Mouse (Mus musculus): ENCODE data around the gene Megf11.
"Not testable (repeated sequence)": the region's sequence is repeated elsewhere in the genome, so short reads cannot be mapped to it uniquely, and the experiment has no call there.

Megf11 gene

DNA sequence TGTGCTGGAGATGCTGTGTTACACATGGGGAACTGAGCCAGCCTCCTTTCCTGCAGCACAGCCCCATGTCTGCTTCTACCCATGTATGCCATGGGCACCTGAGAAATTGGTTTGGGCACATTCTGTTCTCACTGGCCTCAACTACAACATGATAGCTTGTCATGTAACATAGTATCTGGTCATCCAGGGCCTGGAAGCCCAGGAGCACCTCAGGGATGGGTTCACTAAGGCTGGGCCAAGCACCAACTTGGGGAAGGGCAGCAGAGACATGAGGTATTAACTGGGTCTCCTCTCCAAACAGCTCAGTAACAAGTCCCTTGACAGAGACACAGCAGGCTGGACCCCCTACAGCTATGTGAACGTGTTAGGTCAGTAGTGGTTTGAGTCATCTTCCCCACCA, 311.6 kb downstream of the Megf11 start:
- no peak for DNase-seq (ENCODE audit: low read depth, low spot score)

DNA sequence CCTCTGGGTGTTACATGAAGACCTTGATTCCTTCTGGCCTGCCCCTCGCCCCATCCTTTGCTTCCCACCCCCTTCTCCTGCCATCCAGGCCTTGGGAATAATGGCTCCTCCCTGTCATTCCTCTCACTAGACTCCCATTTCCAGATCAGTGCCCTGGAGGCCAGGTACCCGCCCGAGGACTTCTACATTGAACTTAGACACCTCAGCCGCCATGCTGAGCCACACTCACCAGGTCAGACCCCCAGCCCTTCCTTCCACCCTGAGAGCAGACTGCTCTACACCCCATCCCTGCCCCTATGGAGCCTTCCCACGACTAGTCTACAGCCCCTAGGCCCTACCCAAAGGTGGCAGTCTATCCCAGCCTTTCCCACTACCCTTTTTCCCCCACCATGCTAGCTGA, 312.3 kb downstream of the Megf11 start:
- no peak for DNase-seq (ENCODE audit: low read depth, low spot score)

DNA sequence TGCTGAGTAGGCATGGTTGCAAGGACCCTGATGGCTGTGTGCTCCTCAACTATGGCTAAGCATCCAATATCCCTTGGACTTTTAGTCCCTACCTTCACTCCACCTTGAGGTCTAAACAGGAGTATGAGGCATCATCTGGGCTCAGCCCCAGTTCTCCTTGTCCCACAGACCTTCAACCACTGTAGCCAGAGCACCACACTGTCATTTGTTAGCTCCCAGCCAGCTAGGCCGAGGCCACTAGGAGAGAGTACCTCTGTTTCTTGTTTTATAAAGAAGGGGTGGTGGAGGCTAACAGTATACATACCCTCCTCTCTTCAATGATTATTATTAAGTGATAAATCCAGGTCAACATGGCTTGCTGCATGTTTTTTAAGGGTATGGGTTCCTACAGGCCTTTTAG, 313.2 kb downstream of the Megf11 start:
- no peak for DNase-seq (ENCODE audit: low read depth, low spot score)

DNA sequence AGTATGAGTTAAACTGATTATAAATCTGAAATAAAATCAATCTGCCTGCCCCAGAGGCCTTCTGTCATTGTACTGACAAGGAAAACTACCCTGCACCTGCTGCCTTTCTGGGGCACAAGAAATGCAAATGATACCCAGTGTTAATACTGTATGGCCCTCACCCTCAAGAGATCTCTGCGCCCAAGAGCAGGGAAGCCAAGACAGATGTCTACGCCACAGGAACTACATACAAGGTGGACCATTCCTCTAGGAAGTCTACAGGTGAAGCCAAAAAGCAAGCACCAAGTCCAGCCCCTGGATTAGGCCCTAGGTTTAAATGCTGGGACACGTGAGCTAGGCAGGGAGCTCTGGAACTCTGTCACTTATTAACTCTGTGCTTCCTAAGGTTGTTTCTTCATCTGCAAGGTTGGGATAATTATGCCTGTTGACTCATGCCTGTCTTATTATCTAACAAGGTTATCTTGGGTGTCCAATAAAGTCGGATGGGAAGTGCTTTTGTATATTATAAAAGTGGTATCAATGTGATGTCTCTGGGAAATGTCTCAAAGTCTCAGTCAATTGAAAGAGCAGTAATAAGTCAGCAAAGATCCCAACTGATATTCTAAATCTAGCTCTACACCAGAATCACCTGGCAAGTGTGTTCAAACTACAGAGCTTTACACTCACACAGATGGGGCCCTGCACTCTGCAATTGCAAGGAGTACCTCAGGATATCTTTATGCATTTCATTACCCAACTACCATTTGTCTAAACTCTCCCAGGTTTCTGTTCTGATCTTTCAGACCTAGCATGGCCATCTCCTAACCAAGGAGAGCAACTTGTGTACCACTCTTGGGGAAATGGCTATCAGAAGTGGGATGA, 315.3 kb downstream of the Megf11 start:
- DNase-seq (ENCODE audit: low read depth, low spot score), result no peak

DNA sequence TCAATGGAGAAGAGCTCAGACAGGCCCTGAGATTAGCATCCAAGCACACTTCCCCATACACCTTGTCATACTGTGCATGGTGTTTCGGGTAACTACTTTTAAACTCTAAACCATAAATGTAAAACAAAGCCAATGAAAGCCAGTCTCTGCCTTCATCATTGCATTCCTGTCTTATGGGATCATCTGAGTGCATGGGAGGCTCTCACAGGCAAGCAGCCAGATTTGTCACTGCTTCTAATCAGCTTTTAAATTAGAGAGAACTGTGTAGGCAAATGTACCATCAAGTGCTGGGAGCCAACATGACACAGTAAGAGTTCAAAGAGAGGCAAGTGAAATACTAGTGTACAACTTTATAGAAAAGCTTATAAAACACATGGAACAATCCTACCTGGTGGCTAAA, 316.2 kb downstream of the Megf11 start:
- no peak for DNase-seq (ENCODE audit: low read depth, low spot score)

DNA sequence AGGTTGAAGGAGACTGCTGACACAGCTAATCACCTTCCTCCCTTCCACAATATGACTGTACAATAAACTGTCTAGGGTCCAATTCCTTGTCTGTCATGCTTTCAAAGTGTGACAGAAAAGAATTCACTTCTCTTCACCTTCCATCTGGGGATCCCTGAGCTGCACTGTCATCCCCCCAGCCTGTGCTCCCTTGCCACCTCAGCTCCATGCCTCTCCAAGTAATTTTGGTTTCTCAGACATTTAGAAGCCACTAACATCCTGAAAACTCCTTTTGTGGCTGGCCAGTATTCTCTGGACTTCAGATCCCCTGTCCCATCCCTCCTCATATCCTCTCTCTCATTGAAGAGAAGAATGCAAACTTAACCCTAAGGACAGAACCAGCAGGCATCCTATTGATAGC, 317.0 kb downstream of the Megf11 start:
- no peak for DNase-seq (ENCODE audit: low read depth, low spot score)

DNA sequence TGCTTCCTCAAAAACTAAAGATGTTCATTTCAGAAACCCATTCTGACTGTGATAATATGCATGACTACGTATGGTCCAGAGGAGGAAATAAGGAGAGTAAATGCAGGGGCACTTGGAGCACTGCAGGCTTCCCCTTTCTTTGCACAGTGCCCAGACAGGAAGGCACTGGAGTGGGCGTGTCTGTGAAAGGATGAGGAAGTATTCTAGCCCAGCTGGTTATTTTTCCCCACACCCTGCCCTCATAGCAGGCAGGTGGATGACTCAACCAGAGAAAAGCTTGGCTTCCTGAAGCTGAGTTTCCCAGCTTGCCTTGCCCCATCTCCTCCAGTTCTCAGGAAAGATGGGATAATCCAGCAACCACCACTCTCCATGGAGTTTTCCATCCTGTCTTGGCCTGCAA, 317.5 kb downstream of the Megf11 start:
- DNase-seq (ENCODE audit: low read depth, low spot score), result peak; percentile 22

DNA sequence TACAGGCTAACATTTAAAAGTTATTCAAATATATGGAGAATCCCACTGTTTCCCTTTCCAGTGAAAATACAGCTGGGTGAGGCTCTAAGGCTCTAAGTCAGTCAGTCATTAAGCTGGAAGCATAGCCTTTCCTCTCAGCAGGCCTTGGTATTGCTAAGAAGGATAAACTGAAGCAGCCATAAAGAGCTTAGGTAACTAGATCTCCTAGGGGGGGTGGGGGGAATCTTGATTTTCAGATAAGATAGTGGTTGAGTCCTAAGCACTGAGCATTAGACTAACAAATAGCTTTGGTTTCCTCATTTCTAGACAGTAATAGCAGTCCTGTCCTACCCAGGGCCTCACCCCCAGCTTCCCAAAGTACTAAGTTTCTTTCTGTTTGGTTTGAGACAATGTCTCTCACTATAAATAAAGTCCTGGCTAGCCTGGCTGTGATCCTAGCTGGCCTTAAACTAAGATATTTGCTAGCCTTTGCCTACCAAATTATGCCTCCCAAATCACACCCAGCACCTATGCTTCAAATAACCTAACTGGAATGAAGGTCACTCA, 318.1 kb downstream of the Megf11 start:
- no peak for DNase-seq (ENCODE audit: low read depth, low spot score)

DNA sequence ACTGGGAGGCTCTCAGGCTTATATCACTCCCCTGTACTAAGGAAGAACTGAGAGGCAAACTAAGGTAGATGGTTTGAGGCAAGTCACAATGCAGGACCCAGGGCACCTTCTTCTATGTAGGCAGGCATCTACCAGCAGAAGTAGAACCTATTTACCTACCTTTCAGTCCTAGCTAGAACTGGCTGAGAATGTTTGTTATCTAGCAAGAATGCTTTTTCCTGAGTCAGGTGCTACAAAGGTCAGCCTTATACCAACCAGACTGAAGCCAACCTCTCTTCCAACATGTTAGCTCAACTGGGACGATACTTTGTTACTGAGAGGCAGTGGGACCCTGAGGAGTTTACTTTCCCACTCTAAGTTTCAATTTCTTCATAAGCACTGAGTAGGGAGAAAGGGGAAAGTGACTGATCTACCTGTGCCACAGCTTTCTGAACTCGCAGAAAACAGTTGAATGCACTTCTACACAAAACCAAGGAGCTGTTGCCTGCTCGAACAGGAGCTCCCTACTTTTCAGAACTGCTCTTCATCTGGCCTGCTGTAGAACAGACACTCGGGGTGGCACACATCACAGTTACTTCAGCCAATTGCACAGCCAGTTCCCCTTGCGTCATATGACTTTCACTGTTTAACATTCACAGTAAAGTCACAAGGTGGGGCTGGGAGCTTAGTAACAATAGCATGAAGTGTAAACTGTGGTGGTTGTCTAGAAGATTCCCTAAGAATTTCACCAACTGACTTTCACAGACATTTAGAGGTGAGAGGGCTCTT, 318.8 kb downstream of the Megf11 start:
- DNase-seq (ENCODE audit: low read depth, low spot score), result no peak

DNA sequence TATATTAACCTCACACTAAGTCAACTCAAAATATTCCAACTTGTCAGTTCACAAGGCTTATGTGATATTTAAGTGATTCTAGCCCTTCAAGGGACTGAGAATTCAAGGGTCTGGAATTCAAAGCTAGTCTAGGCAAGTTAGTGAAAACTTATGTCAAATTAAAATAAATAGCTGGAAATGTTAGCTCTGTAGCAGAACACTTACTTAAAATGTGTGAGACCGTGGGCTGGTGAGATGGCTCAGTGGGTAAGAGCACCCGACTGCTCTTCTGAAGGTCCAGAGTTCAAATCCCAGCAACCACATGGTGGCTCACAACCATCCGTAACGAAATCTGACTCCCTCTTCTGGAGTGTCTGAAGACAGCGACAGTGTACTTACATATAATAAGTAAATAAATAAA, 324.9 kb downstream of the Megf11 start:
- not testable (repeated sequence) for DNase-seq (ENCODE audit: low read depth, low spot score)

DNA sequence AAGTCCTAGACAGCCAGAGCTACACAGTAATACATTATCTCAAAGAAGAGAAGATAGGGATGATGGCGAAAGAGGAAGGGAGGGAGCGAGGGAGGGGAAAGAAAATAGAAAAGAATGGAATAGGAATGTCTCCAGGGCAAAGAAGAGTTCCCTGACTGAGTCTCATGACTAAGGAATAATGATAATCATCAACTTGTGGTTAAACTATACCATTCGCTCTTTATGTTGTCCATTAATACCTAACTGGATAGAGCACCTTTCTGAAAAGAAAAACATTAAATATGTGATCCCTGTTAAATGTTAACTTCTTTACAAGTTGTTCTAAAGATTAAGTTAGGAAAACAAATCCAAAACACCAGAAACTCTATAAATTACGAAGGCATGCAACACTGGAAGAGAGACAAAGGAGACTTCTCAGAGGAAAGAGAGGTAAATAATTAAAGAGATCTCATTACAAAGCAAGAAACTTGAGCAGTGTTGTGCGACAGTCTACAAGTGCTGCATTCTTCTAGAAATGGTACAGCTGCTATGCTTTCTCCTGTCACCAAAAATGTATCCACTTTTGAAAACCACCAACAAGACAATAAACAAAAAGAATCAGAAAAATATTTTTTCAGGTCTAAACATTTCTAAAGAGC, 334.2 kb downstream of the Megf11 start:
- no peak for DNase-seq (ENCODE audit: low read depth, low spot score)

DNA sequence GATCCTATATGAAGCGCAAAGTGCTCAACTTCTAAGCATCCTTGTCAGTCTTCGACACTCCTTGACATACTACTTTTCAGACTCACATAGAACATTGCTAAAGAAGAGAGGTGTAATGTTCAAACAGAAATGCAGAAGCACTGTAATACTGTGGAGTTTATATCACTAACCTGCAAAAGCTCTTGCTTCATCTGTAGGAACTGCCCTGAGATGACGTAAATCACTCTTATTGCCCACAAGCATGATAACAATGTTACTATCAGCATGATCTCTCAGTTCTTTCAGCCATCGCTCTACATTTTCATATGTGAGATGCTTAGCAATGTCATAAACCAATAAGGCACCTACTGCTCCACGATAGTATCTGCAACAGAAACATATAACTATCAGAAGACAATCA, 341.0 kb downstream of the Megf11 start:
- DNase-seq (ENCODE audit: low read depth, low spot score), result no peak

DNA sequence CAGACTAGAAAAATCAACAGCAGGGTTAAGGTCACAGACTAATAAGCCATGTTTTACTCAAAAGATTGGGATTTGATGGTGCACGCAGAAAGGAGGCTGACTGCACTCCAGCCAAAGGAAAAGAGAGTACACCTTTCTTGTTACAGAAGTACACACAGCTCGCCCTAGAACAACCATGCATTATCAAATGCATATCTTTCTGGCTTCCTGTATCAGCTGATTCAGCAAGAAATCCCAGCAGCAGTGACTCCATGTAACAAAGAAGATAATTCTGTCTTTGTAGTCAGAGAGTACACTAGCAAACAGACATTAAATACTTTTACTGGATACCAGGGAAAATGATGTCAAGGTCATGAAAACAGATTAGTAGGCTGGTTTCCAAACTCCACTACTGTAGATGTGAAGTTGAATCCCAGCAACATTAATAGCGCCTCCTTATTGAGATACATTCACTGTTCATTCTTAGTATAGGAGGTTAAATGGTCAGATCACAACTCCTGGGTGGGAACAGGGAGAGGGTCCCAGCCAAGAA, 345.7 kb downstream of the Megf11 start:
- no peak for DNase-seq (ENCODE audit: low read depth, low spot score)

DNA sequence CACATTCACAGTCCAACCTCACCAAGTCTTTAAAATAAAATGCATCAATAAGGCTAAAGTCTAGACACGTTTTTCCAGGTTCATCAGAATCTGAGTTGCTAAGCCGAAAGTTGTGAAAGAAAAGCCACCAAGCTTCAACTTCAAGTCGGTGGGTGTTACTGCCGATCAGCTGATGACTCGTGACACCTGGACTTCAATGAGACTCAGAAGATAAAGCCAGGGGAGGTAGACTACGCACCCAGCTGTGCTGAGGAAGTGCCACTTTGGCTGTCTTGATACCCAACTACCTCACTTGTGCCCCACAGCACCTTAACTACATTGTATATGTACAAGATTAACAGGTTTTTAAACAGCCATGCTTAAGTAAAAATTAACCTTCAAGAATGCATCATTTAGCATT, 348.7 kb downstream of the Megf11 start:
- peak; percentile 41 for DNase-seq (ENCODE audit: low read depth, low spot score)

DNA sequence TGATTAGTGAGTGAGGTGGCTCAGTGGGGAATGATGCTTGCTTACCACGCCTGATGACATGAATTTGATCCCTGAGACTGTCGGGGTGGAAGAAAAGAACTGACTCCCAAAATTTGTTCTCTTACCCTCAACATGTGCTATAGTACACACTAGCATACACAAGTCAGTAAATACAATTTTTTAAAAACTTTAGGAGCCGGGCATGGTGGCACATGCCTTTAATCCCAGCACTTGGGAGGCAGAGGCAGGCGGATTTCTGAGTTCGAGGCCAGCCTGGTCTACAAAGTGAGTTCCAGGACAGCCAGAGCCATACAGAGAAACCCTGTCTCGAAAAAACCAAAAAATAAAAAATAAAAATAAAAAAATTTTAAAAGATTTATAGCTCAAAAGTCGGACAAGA, 349.6 kb downstream of the Megf11 start:
- DNase-seq (ENCODE audit: low read depth, low spot score), result not testable (repeated sequence)

DNA sequence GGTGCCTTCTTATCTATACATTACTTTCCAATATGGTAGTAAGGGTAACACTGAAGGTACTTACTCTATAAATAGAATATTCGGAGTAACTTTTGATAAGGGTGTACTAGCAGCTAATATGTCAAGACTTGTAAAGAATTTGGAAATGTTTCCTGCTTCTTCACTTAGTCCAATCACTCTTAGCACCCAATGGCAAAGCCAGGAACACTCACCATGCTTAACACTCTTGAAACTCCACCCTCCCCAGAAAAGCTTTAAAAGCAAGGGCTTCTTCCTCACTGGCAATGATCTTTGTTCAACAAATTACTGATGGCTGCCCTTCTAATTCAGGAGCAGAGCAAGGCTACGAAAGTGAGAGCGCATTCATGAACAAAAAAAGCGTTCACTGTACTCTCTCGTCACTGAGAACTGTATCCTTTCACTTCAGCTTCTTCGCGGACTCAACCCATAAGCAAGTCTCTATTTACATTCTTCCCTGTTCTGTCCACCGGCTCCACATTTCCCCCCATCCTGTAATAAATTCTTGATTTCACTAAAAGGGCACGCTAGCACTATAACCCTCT, 350.7 kb downstream of the Megf11 start:
- DNase-seq (ENCODE audit: low read depth, low spot score), result no peak

DNA sequence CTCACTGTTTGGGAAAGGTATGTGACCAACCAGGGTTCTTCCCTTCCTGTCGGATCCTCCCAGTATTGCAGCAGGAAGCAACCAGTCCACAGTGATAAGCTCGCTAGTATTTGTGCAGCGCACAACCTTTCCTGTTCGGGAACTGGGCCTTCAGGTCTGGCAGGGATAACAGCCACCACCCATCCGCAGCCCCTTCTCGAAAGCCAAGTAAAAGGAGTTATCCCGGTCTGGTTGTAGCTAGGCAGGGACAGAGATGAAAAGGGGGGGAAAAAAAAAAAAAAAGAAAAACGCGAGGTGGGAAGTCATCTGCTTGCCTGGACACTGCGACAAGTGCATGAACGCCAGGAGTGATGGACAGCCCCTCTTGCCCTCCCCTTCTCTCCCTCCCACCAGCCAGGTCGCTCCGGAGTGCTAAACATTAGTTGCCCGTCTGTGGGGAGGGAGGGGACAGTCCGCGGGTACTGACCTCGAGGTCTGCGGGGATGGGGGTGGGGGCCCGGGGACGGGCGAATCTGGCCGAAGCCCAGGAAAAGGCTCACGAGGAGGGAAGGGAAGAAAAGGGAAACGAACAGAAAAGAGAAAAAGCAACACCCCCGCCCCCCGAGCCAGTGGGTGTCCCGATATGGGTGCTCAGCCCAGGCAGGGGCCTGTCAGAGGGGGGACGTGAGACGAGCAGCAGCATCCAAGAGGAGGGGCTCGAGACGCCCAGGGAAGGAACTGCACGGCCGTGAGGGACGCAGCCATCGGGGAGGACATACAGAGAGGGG, 351.4 kb downstream of the Megf11 start:
- DNase-seq (ENCODE audit: low read depth, low spot score), result peak; percentile 47

DNA sequence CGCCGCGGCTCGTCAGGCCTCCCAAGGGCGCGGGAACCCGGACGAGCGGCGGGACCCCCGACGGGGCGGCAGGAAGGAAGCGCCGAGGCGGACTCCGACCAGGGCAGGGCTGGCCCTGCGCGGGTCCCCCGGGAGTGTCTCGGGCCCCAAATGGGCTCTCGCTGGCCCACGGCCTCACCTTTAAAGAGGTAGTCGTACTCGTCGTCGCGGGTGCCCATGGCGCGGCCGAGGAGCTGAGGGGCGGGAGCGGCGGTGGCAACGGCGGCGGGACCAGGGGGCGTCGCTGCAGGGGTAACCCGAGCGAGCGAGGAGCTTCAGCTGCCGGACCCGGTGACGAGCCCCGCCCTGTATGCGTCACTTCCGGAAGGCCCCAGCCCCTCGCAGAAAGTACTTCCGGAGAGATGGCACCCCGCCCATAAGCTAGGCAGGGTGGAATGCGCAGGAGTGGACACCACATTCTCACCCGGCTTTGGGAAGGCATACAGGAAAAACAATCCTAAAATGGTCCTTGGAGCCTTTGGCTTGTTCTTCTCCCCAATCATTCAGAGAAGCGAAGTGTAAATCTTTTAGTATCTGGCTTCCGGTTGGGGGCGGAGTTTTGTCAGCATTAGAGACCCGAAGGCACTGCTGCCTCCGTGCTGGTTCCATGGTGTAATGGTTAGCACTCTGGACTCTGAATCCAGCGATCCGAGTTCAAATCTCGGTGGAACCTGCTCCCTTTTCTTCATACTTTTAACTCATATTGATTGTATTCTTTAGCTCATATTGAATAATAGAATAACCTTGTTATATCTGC, 352.2 kb downstream of the Megf11 start, which contains the start of gene Rab11a:
Rab11a (minus strand) TSS at position 353 of the 796 bp plus-strand sequence.
- DNase-seq (ENCODE audit: low read depth, low spot score), result peak; percentile 98

DNA sequence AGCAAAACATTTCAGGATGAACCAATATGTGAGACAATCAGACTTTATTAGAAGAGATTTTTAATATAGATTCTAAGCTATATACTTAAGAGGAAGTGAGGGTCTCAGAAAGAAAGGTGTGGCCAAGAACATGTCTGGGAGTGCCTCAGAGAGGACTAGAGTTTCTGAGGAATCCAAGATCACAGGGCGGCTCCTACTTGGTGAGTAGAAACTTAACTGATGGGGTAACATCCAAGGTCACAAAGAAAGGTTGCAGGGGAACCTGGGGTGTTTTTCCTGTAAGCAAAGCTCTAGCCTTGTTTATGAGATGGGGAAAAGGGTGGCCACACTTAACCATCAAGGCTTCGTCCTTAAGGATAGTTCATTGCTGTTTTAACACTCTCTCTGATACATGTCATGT, 353.6 kb downstream of the Megf11 start:
- DNase-seq (ENCODE audit: low read depth, low spot score), result no peak

DNA sequence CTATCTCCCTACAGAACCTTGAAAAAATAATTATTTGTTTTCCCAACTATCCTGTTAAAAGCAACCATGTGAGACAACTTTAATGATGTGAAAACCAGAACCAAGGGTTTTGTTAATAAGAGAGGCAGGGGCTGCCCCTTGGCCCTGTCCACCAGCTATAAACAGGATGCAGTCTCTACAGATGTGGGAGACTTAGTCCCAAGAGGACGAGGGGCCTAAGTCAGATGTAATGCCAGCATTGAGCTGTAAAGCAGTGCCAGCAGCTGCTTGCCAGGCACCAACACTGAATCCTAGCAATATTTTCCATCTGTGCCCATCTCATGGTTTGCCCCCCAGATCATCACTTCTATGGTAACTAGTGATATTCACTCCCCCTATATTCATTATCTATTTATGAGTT, 357.0 kb downstream of the Megf11 start:
- no peak for DNase-seq (ENCODE audit: low read depth, low spot score)
